Mouse (Mus musculus): ENCODE measurements around the gene 4930415L06Rik. TPM values are rescaled to one million over a fixed set of nuclear protein-coding genes. Genes with fewer than 3 reads are reported as not detected.

4930415L06Rik gene
- not detected in 2 replicates for polyA plus RNA-seq (2012; rRNA removed)

GRCm38 (mm10) chrX:89932752-89933151 lies at the start of gene 4930415L06Rik:
4930415L06Rik (minus strand) TSS chrX:89932852.

Other genes with a start within 250 kb of the 4930415L06Rik start
- gene 4932429P05Rik, start 180.6 kb downstream of the 4930415L06Rik start, polyA plus RNA-seq (2012; rRNA removed): not detected in 2 replicates

Measured in central nervous system, embryonic 11.5 days (tissue).